Mouse (Mus musculus) heart, embryonic 13.5 days (tissue): ENCODE data around the gene Pex5. TPM values are rescaled to one million over a fixed set of nuclear protein-coding genes. Genes with fewer than 3 reads are reported as not detected.

ENCODE experiments used
- ATAC-seq: fragments of 200-750 bp; cut with Nextera tagmentation; 2 replicates; pipeline ENCODE4 v1.8.0; 2017; ENCODE audit warnings: moderate TSS enrichment; ENCODE audit not compliant: insufficient number of reproducible peaks, low FRiP score, low TSS enrichment; ENCODE audit errors: extremely low read depth
- H3K27ac ChIP-seq: fragments of 300-500 bp; sonication (generic); replicated peaks from 2 replicates; pipeline ENCODE4 v1.5.1; 2015; ENCODE audit warnings: moderate library complexity, mild to moderate bottlenecking, inconsistent platforms
- H3K27me3 ChIP-seq: fragments of 300-500 bp; sonication (generic); replicated peaks from 2 replicates; pipeline ENCODE4 v1.6.1; 2015; ENCODE audit warnings: mild to moderate bottlenecking, inconsistent platforms
- H3K36me3 ChIP-seq: fragments of 300-500 bp; sonication (generic); 2 replicates; pipeline ENCODE4 v1.6.1; 2015; ENCODE audit warnings: mild to moderate bottlenecking, inconsistent platforms
- H3K4me1 ChIP-seq: fragments of 300-500 bp; sonication (generic); 2 replicates; pipeline ENCODE4 v1.6.1; 2015; ENCODE audit warnings: inconsistent platforms
- H3K4me2 ChIP-seq: fragments of 300-500 bp; sonication (generic); 2 replicates; pipeline ENCODE4 v1.6.1; 2015; ENCODE audit warnings: inconsistent platforms, mild to moderate bottlenecking, moderate library complexity
- H3K4me3 ChIP-seq: fragments of 300-500 bp; sonication (generic); 2 replicates; pipeline ENCODE4 v1.5.1; 2015; ENCODE audit warnings: moderate library complexity, mild to moderate bottlenecking, inconsistent platforms
- H3K9ac ChIP-seq: fragments of 300-500 bp; sonication (generic); 2 replicates; pipeline ENCODE4 v1.6.1; 2015; ENCODE audit warnings: inconsistent platforms, mild to moderate bottlenecking, moderate library complexity
- H3K9me3 ChIP-seq: fragments of 300-500 bp; sonication (generic); 2 replicates; pipeline ENCODE4 v1.6.1; 2016; ENCODE audit warnings: inconsistent platforms
- WGBS: fragments of 180-500 bp; shearing (Covaris S2); methylation state at CpG from one replicate; pipeline ENCODE4 v1.1.7; 2015; ENCODE audit warnings: mixed read lengths; 5-methylcytosine and 5-hydroxymethylcytosine counted together
- polyA plus RNA-seq: library from polyadenylated mRNA; unstranded; fragments of >200 nt; fragmentation: Nextera tagmentation; extraction: Ambion mirVana; gene quantifications from 2 replicates; pipeline ENCODE4 v1.2.1, GENCODE M21; 2015

The Pex5 gene
- polyA plus RNA-seq: 23.2 and 23.7 TPM in 2 replicates

GRCm38 (mm10) chr6:124414927-124415325, at the start of gene Pex5:
Gene Pex5, minus strand, starts transcription at chr6:124415067.
- Histone ChIP-seq H3K9me3 (no peaks in the 10 kb centered on the region), H3K9ac (peak within 1 kb of the TSS; percentile 95), H3K4me1 (peaks cover 23% of the 10 kb centered on the region), H3K27me3 (no peaks in the 10 kb centered on the region), H3K36me3 (peaks cover 32% of the 10 kb centered on the region), H3K4me2 (peak within 1 kb of the TSS; percentile 91), H3K4me3 (peak within 1 kb of the TSS; percentile 87), H3K27ac (peak within 1 kb of the TSS; percentile 83)
- WGBS: under 1% methylated on average over 35 of the region's 36 CpGs
- peak; percentile 93 for ATAC-seq

GRCm38 (mm10) chr6:124463881-124464291, 49.0 kb upstream of the Pex5 start:
- Histone ChIP-seq H3K4me1 (peaks cover 14% of the 10 kb centered on the region), H3K4me3 (peak overlapping the region; percentile 59), H3K36me3 (no peaks in the 10 kb centered on the region), H3K9ac (no peak overlapping the region; the same call in 1 of the 2 replicates), H3K4me2 (peak overlapping the region; percentile 92), H3K9me3 (no peaks in the 10 kb centered on the region), H3K27ac (no peak overlapping the region), H3K27me3 (peaks cover 41% of the 10 kb centered on the region)
- no peak for ATAC-seq
- 22% methylated on average over 8 of the region's 8 CpGs for WGBS

- no peak overlapping the region for H3K4me2 ChIP-seq
- H3K27ac ChIP-seq: no peak overlapping the region
- no peaks in the 10 kb centered on the region for H3K9me3 ChIP-seq
- H3K36me3 ChIP-seq: no peaks in the 10 kb centered on the region
- no peak overlapping the region for H3K4me3 ChIP-seq
- no peak overlapping the region for H3K9ac ChIP-seq
- peaks cover 31% of the 10 kb centered on the region for H3K27me3 ChIP-seq
- peaks cover 4% of the 10 kb centered on the region; the same call in 1 of the 2 replicates for H3K4me1 ChIP-seq
- ATAC-seq: no peak
- 57% methylated on average over 4 of the region's 4 CpGs for WGBS
Measured at GRCm38 (mm10) chr6:124459388-124459787, 44.5 kb upstream of the Pex5 start.

- no peak overlapping the region for H3K4me2 ChIP-seq
- H3K4me3 ChIP-seq: no peak overlapping the region
- no peaks in the 10 kb centered on the region for H3K36me3 ChIP-seq
- H3K27ac ChIP-seq: no peak overlapping the region
- no peak overlapping the region for H3K9ac ChIP-seq
- no peak for ATAC-seq
- H3K9me3 ChIP-seq: no peaks in the 10 kb centered on the region
- WGBS: 75% methylated on average over 11 of the region's 11 CpGs
- peaks cover 22% of the 10 kb centered on the region for H3K27me3 ChIP-seq
- H3K4me1 ChIP-seq: no peaks in the 10 kb centered on the region
Measured at GRCm38 (mm10) chr6:124458505-124458904, 43.6 kb upstream of the Pex5 start.

GRCm38 (mm10) chr6:124457827-124458226, 43.0 kb upstream of the Pex5 start:
- H3K4me1 ChIP-seq: no peaks in the 10 kb centered on the region
- no peak overlapping the region for H3K27ac ChIP-seq
- H3K4me2 ChIP-seq: no peak overlapping the region
- H3K4me3 ChIP-seq: no peak overlapping the region
- H3K9ac ChIP-seq: no peak overlapping the region
- no peaks in the 10 kb centered on the region for H3K9me3 ChIP-seq
- peaks cover 15% of the 10 kb centered on the region for H3K27me3 ChIP-seq
- no peaks in the 10 kb centered on the region for H3K36me3 ChIP-seq
- no peak for ATAC-seq
- 86% methylated on average over 5 of the region's 5 CpGs for WGBS

GRCm38 (mm10) chr6:124456243-124456642, 41.4 kb upstream of the Pex5 start:
- Histone ChIP-seq H3K4me2 (no peak overlapping the region), H3K4me1 (no peaks in the 10 kb centered on the region), H3K27ac (no peak overlapping the region), H3K36me3 (no peaks in the 10 kb centered on the region), H3K4me3 (no peak overlapping the region), H3K9me3 (no peaks in the 10 kb centered on the region), H3K9ac (no peak overlapping the region), H3K27me3 (0 out of 2 replicates have a peak, but pooled peaks cover 6% of the 10 kb centered on the region)
- no peak for ATAC-seq
- WGBS: 83% methylated on average over 5 of the region's 5 CpGs

GRCm38 (mm10) chr6:124453756-124454155, 38.9 kb upstream of the Pex5 start:
- no peak for ATAC-seq
- Histone ChIP-seq H3K27me3 (peaks cover 11% of the 10 kb centered on the region; the same call in 1 of the 2 replicates), H3K36me3 (no peaks in the 10 kb centered on the region), H3K9me3 (no peaks in the 10 kb centered on the region), H3K4me1 (no peaks in the 10 kb centered on the region), H3K27ac (no peak overlapping the region), H3K4me3 (no peak overlapping the region), H3K4me2 (no peak overlapping the region), H3K9ac (no peak overlapping the region)
- 45% methylated on average over 4 of the region's 4 CpGs for WGBS

GRCm38 (mm10) chr6:124451995-124452394, 37.1 kb upstream of the Pex5 start:
- H3K4me2 ChIP-seq: no peak overlapping the region
- ATAC-seq: no peak
- H3K27ac ChIP-seq: no peak overlapping the region
- H3K36me3 ChIP-seq: no peaks in the 10 kb centered on the region
- peaks cover 11% of the 10 kb centered on the region; the same call in 1 of the 2 replicates for H3K27me3 ChIP-seq
- H3K4me3 ChIP-seq: no peak overlapping the region
- H3K4me1 ChIP-seq: no peaks in the 10 kb centered on the region
- WGBS: 56% methylated on average over 3 of the region's 3 CpGs
- H3K9me3 ChIP-seq: no peaks in the 10 kb centered on the region
- H3K9ac ChIP-seq: no peak overlapping the region

- Histone ChIP-seq H3K4me1 (no peaks in the 10 kb centered on the region), H3K27ac (no peak overlapping the region), H3K4me2 (no peak overlapping the region), H3K9ac (no peak overlapping the region), H3K27me3 (peaks cover 11% of the 10 kb centered on the region; the same call in 1 of the 2 replicates), H3K9me3 (no peaks in the 10 kb centered on the region), H3K4me3 (no peak overlapping the region), H3K36me3 (no peaks in the 10 kb centered on the region)
- ATAC-seq: no peak
- 70% methylated on average over 18 of the region's 18 CpGs for WGBS
Measured at GRCm38 (mm10) chr6:124449668-124450383, 35.0 kb upstream of the Pex5 start.

GRCm38 (mm10) chr6:124448959-124449667, 34.2 kb upstream of the Pex5 start:
- H3K9ac ChIP-seq: no peak overlapping the region
- H3K36me3 ChIP-seq: no peaks in the 10 kb centered on the region
- no peak overlapping the region for H3K4me3 ChIP-seq
- H3K9me3 ChIP-seq: no peaks in the 10 kb centered on the region
- 85% methylated on average over 16 of the region's 16 CpGs for WGBS
- H3K4me1 ChIP-seq: no peaks in the 10 kb centered on the region
- H3K27ac ChIP-seq: no peak overlapping the region
- no peak for ATAC-seq
- H3K4me2 ChIP-seq: no peak overlapping the region
- peaks cover 11% of the 10 kb centered on the region; the same call in 1 of the 2 replicates for H3K27me3 ChIP-seq

GRCm38 (mm10) chr6:124448186-124448852, 33.5 kb upstream of the Pex5 start:
- peaks cover 11% of the 10 kb centered on the region; the same call in 1 of the 2 replicates for H3K27me3 ChIP-seq
- WGBS: 69% methylated on average over 10 of the region's 10 CpGs
- H3K27ac ChIP-seq: no peak overlapping the region
- H3K4me2 ChIP-seq: no peak overlapping the region
- H3K9me3 ChIP-seq: no peaks in the 10 kb centered on the region
- no peak overlapping the region for H3K4me3 ChIP-seq
- no peak overlapping the region for H3K9ac ChIP-seq
- ATAC-seq: no peak
- H3K4me1 ChIP-seq: no peaks in the 10 kb centered on the region
- H3K36me3 ChIP-seq: no peaks in the 10 kb centered on the region
